Mouse (Mus musculus): ENCODE results near the gene Gnaq. TPM values are rescaled to one million over a fixed set of nuclear protein-coding genes. Genes with fewer than 3 reads are reported as not detected.

Gene Gnaq
- polyA plus RNA-seq, 1 experiment from 2014 or later: 54.1 TPM

- Histone ChIP-seq H3K9ac (no peak overlapping the region), H3K4me1 (no peaks in the 10 kb centered on the region), H3K4me2 (replicated peaks) (no peak overlapping the region), H3K27ac (no peak overlapping the region), H3K27me3 (replicated peaks) (no peaks in the 10 kb centered on the region), H3K36me3 (peaks cover 8% of the 10 kb centered on the region; the same call in 1 of the 2 replicates), H3K9me3 (no peaks in the 10 kb centered on the region), H3K4me3 (no peak overlapping the region)
- WGBS: 85% methylated on average over 2 of the region's 2 CpGs
- no peak for ATAC-seq (ENCODE audit: low FRiP score, low read depth)
Observed at GRCm38 (mm10) chr19:16215430-16216016, 82.9 kb downstream of the Gnaq start.

GRCm38 (mm10) chr19:16219978-16220377 lies 87.3 kb downstream of the Gnaq start:
- no peak overlapping the region for H3K4me3 ChIP-seq
- no peak overlapping the region for H3K27ac ChIP-seq
- no peaks in the 10 kb centered on the region for H3K9me3 ChIP-seq
- peaks cover 10% of the 10 kb centered on the region; the same call in 1 of the 2 replicates for H3K36me3 ChIP-seq
- no peak overlapping the region for H3K9ac ChIP-seq
- no peaks in the 10 kb centered on the region for H3K27me3 ChIP-seq (replicated peaks)
- H3K4me2 ChIP-seq (replicated peaks): no peak overlapping the region
- H3K4me1 ChIP-seq: no peaks in the 10 kb centered on the region
- WGBS: 90% methylated on average over 4 of the region's 4 CpGs
- ATAC-seq (ENCODE audit: low FRiP score, low read depth): no peak

GRCm38 (mm10) chr19:16222526-16222925 lies 89.9 kb downstream of the Gnaq start:
- H3K36me3 ChIP-seq: peaks cover 15% of the 10 kb centered on the region
- no peak for ATAC-seq (ENCODE audit: low FRiP score, low read depth)
- H3K9ac ChIP-seq: no peak overlapping the region
- no peaks in the 10 kb centered on the region for H3K27me3 ChIP-seq (replicated peaks)
- no peak overlapping the region for H3K4me2 ChIP-seq (replicated peaks)
- H3K27ac ChIP-seq: no peak overlapping the region
- WGBS: 71% methylated on average over 3 of the region's 3 CpGs
- H3K4me3 ChIP-seq: no peak overlapping the region
- no peaks in the 10 kb centered on the region for H3K9me3 ChIP-seq
- H3K4me1 ChIP-seq: no peaks in the 10 kb centered on the region

- 85% methylated on average over 3 of the region's 3 CpGs for WGBS
- H3K27me3 ChIP-seq (replicated peaks): no peaks in the 10 kb centered on the region
Observed at GRCm38 (mm10) chr19:16223126-16223525, 90.5 kb downstream of the Gnaq start.

GRCm38 (mm10) chr19:16224831-16225230 lies 92.2 kb downstream of the Gnaq start:
- Histone ChIP-seq H3K4me1 (no peaks in the 10 kb centered on the region), H3K4me2 (replicated peaks) (no peak overlapping the region), H3K9ac (no peak overlapping the region), H3K36me3 (peaks cover 11% of the 10 kb centered on the region), H3K27me3 (replicated peaks) (no peaks in the 10 kb centered on the region), H3K9me3 (no peaks in the 10 kb centered on the region), H3K4me3 (no peak overlapping the region), H3K27ac (no peak overlapping the region)
- 74% methylated on average over 2 of the region's 2 CpGs for WGBS
- no peak for ATAC-seq (ENCODE audit: low FRiP score, low read depth)

More at GRCm38 (mm10) chr19:16223126-16223525, 90.5 kb downstream of the Gnaq start:
- no peak overlapping the region for H3K9ac ChIP-seq
- no peak overlapping the region for H3K4me3 ChIP-seq
- no peaks in the 10 kb centered on the region for H3K9me3 ChIP-seq
- no peak for ATAC-seq (ENCODE audit: low FRiP score, low read depth)
- no peak overlapping the region for H3K27ac ChIP-seq
- no peak overlapping the region for H3K4me2 ChIP-seq (replicated peaks)
- H3K4me1 ChIP-seq: no peaks in the 10 kb centered on the region
- H3K36me3 ChIP-seq: peaks cover 15% of the 10 kb centered on the region

- no peaks in the 10 kb centered on the region; the same call in 1 of the 2 replicates for H3K36me3 ChIP-seq
- no peak overlapping the region for H3K27ac ChIP-seq
- no peaks in the 10 kb centered on the region; the same call in 1 of the 2 replicates for H3K4me1 ChIP-seq
- H3K4me2 ChIP-seq (replicated peaks): no peak overlapping the region
- H3K9ac ChIP-seq: no peak overlapping the region
- no peak for ATAC-seq (ENCODE audit: low FRiP score, low read depth)
- H3K9me3 ChIP-seq: no peaks in the 10 kb centered on the region
- no peaks in the 10 kb centered on the region for H3K27me3 ChIP-seq (replicated peaks)
- 88% methylated on average over 1 of the region's 1 CpGs for WGBS
- no peak overlapping the region for H3K4me3 ChIP-seq
Observed at GRCm38 (mm10) chr19:16231584-16231983, 99.0 kb downstream of the Gnaq start.

- no peak overlapping the region for H3K4me3 ChIP-seq
- H3K36me3 ChIP-seq: no peaks in the 10 kb centered on the region
- no peak overlapping the region for H3K27ac ChIP-seq
- H3K27me3 ChIP-seq (replicated peaks): no peaks in the 10 kb centered on the region
- no peaks in the 10 kb centered on the region for H3K9me3 ChIP-seq
- no peak overlapping the region for H3K9ac ChIP-seq
- ATAC-seq (ENCODE audit: low FRiP score, low read depth): no peak
- H3K4me2 ChIP-seq (replicated peaks): no peak overlapping the region
- 91% methylated on average over 8 of the region's 8 CpGs for WGBS
- H3K4me1 ChIP-seq: peaks cover 18% of the 10 kb centered on the region
Observed at GRCm38 (mm10) chr19:16235594-16235993, 103.0 kb downstream of the Gnaq start.

GRCm38 (mm10) chr19:16237034-16237433 lies 104.4 kb downstream of the Gnaq start:
- 97% methylated on average over 1 of the region's 1 CpGs for WGBS
- Histone ChIP-seq H3K36me3 (no peaks in the 10 kb centered on the region), H3K9ac (no peak overlapping the region), H3K9me3 (no peaks in the 10 kb centered on the region), H3K4me1 (peaks cover 20% of the 10 kb centered on the region), H3K4me2 (replicated peaks) (no peak overlapping the region), H3K27me3 (replicated peaks) (no peaks in the 10 kb centered on the region), H3K4me3 (no peak overlapping the region), H3K27ac (no peak overlapping the region)
- no peak for ATAC-seq (ENCODE audit: low FRiP score, low read depth)

GRCm38 (mm10) chr19:16238072-16238471 lies 105.4 kb downstream of the Gnaq start:
- no peak overlapping the region for H3K27ac ChIP-seq
- peaks cover 20% of the 10 kb centered on the region for H3K4me1 ChIP-seq
- no peak for ATAC-seq (ENCODE audit: low FRiP score, low read depth)

GRCm38 (mm10) chr19:16238512-16238911 lies 105.9 kb downstream of the Gnaq start:
- H3K4me1 ChIP-seq: peaks cover 20% of the 10 kb centered on the region

More at GRCm38 (mm10) chr19:16238072-16238471, 105.4 kb downstream of the Gnaq start:
- H3K4me3 ChIP-seq: no peak overlapping the region
- no peaks in the 10 kb centered on the region for H3K27me3 ChIP-seq (replicated peaks)
- no peaks in the 10 kb centered on the region for H3K36me3 ChIP-seq
- H3K4me2 ChIP-seq (replicated peaks): no peak overlapping the region
- no peak overlapping the region for H3K9ac ChIP-seq
- WGBS: 76% methylated on average over 4 of the region's 4 CpGs
- no peaks in the 10 kb centered on the region for H3K9me3 ChIP-seq

GRCm38 (mm10) chr19:16242708-16243107 lies 110.1 kb downstream of the Gnaq start:
- Histone ChIP-seq H3K9ac (no peak overlapping the region), H3K36me3 (no peaks in the 10 kb centered on the region), H3K4me1 (peaks cover 20% of the 10 kb centered on the region), H3K4me3 (no peak overlapping the region), H3K9me3 (no peaks in the 10 kb centered on the region), H3K27ac (no peak overlapping the region), H3K4me2 (replicated peaks) (no peak overlapping the region), H3K27me3 (replicated peaks) (no peaks in the 10 kb centered on the region)
- WGBS: 86% methylated on average over 3 of the region's 3 CpGs
- no peak for ATAC-seq (ENCODE audit: low FRiP score, low read depth)

More at GRCm38 (mm10) chr19:16238512-16238911, 105.9 kb downstream of the Gnaq start:
- Histone ChIP-seq H3K36me3 (no peaks in the 10 kb centered on the region), H3K9me3 (no peaks in the 10 kb centered on the region), H3K4me3 (no peak overlapping the region), H3K27ac (no peak overlapping the region), H3K4me2 (replicated peaks) (no peak overlapping the region), H3K9ac (no peak overlapping the region), H3K27me3 (replicated peaks) (no peaks in the 10 kb centered on the region)
- 56% methylated on average over 2 of the region's 2 CpGs for WGBS
- no peak for ATAC-seq (ENCODE audit: low FRiP score, low read depth)

GRCm38 (mm10) chr19:16249025-16249424 lies 116.4 kb downstream of the Gnaq start:
- Histone ChIP-seq H3K4me1 (peaks cover 14% of the 10 kb centered on the region; the same call in 1 of the 2 replicates), H3K4me3 (no peak overlapping the region), H3K36me3 (no peaks in the 10 kb centered on the region), H3K9me3 (no peaks in the 10 kb centered on the region), H3K27ac (no peak overlapping the region), H3K4me2 (replicated peaks) (no peak overlapping the region), H3K9ac (no peak overlapping the region), H3K27me3 (replicated peaks) (no peaks in the 10 kb centered on the region)
- 93% methylated on average over 2 of the region's 2 CpGs for WGBS
- ATAC-seq (ENCODE audit: low FRiP score, low read depth): no peak

GRCm38 (mm10) chr19:16250921-16251320 lies 118.3 kb downstream of the Gnaq start:
- H3K9me3 ChIP-seq: no peaks in the 10 kb centered on the region
- H3K9ac ChIP-seq: no peak overlapping the region
- no peak for ATAC-seq (ENCODE audit: low FRiP score, low read depth)
- H3K4me2 ChIP-seq (replicated peaks): no peak overlapping the region
- H3K4me3 ChIP-seq: no peak overlapping the region
- WGBS: 44% methylated on average over 3 of the region's 3 CpGs
- peaks cover 14% of the 10 kb centered on the region; the same call in 1 of the 2 replicates for H3K4me1 ChIP-seq
- H3K27me3 ChIP-seq (replicated peaks): no peaks in the 10 kb centered on the region
- H3K27ac ChIP-seq: no peak overlapping the region
- H3K36me3 ChIP-seq: no peaks in the 10 kb centered on the region

Data from neural tube, embryonic 12.5 days (tissue).